Mouse (Mus musculus): ENCODE data around the gene Akap1.

- TF ChIP-seq CTCF (IDR thresholded peaks at IDR 0.05; ENCODE audit: insufficient read depth, low read length) (no peak), POLR2A (IDR thresholded peaks at IDR 0.05; ENCODE audit: borderline replicate concordance, extremely low read depth, low read depth, low read length) (no peak)
These were observed 35.2 kb upstream of the Akap1 start for GRCm38 (mm10) chr11:88899561-88899960.

Data from lung, adult 2 months (tissue).